Mouse (Mus musculus) spleen, adult 2 months (tissue): Measurements from ENCODE around the gene Pus7l. TPM values are rescaled to one million over a fixed set of nuclear protein-coding genes. Genes with fewer than 3 reads are reported as not detected.

Experiments
- DNase-seq, 2 experiments: peaks; one replicate each; pipeline versions ENCODE4 v3.0.0 to v3.0.0-alpha.2; 2012 to 2021; ENCODE audit warnings: low spot score in 2 of 2, low read depth in 1 of 2
- H3K27ac ChIP-seq: fragments of 200-500 bp; 2 replicates; pipeline ENCODE4 v1.5.1; 2012; ENCODE audit warnings: low read length, inconsistent platforms; ENCODE audit not compliant: insufficient read depth
- H3K27me3 ChIP-seq: fragments of 200-500 bp; 2 replicates; pipeline ENCODE4 v1.6.1; 2012; ENCODE audit warnings: mild to moderate bottlenecking, moderate library complexity, low read length, inconsistent platforms; ENCODE audit not compliant: control insufficient read depth, insufficient read depth
- H3K36me3 ChIP-seq: fragments of 200-500 bp; 2 replicates; pipeline ENCODE4 v1.6.1; 2012; ENCODE audit warnings: mild to moderate bottlenecking, low read length, inconsistent platforms; ENCODE audit not compliant: control insufficient read depth, insufficient read depth
- H3K4me1 ChIP-seq: fragments of 200-500 bp; 2 replicates; pipeline ENCODE4 v1.6.1; 2011; ENCODE audit warnings: inconsistent platforms; ENCODE audit not compliant: control insufficient read depth, insufficient read depth, insufficient read length
- H3K4me3 ChIP-seq: fragments of 200-500 bp; 2 replicates; pipeline ENCODE4 v1.5.1; 2011; ENCODE audit warnings: mild to moderate bottlenecking, inconsistent platforms; ENCODE audit not compliant: insufficient read depth, insufficient read length; ENCODE audit errors: extremely low read depth
- CTCF ChIP-seq: fragments of 200-500 bp; IDR thresholded peaks from 2 replicates; pipeline ENCODE4 v1.5.1; 2011; ENCODE audit warnings: mild to moderate bottlenecking, inconsistent platforms; ENCODE audit not compliant: insufficient read depth, insufficient read length, insufficient replicate concordance; ENCODE audit errors: extremely low read depth
- POLR2A ChIP-seq: fragments of 200-500 bp; IDR thresholded peaks from 2 replicates; pipeline ENCODE4 v1.6.1; 2011; ENCODE audit warnings: low read depth, low read length, inconsistent platforms
- WGBS: fragments of 180-500 bp; shearing (Covaris S2); methylation state at CpG from one replicate; pipeline ENCODE4 v1.1.7; 2018; 5-methylcytosine and 5-hydroxymethylcytosine counted together
- polyA plus RNA-seq: library from polyadenylated mRNA; depleted of rRNA; stranded (reverse); fragments of >200 nt; gene quantifications from 2 replicates; pipeline ENCODE4 v1.2.3, GENCODE M21; 2012

Gene Pus7l
- polyA plus RNA-seq, 1 experiment, result 4.0 TPM

DNA sequence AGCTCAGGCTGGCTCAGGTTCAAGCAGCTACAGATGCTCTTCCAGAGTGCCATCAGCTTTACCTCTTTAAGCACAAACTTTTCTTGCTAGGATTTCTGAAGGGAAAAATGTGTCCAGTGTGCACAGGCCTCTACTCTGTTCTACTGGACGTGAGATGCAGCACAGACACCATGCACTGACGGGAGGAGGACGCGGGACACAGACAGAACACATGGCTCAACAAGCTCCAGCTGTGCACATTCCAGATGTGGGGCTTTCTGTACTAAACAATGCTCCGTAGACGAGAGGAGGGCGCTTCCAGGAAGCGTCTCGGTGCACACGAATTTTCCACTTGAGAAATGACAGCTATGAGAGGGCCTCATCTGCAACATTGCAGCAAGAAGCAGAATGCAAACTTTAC lies 39.8 kb upstream of the Pus7l start:
- peaks cover 53% of the 10 kb centered on the region for H3K36me3 ChIP-seq
- no peak overlapping the region for H3K4me3 ChIP-seq
- H3K4me1 ChIP-seq, result peaks cover 1% of the 10 kb centered on the region; the same call in 1 of the 2 replicates
- no peak for DNase-seq
- no peak overlapping the region for H3K27ac ChIP-seq
- no peak for TF ChIP-seq CTCF
- no peak for TF ChIP-seq POLR2A
- 92% methylated on average over 10 of the region's 10 CpGs for WGBS
- H3K27me3 ChIP-seq, result no peaks in the 10 kb centered on the region

DNA sequence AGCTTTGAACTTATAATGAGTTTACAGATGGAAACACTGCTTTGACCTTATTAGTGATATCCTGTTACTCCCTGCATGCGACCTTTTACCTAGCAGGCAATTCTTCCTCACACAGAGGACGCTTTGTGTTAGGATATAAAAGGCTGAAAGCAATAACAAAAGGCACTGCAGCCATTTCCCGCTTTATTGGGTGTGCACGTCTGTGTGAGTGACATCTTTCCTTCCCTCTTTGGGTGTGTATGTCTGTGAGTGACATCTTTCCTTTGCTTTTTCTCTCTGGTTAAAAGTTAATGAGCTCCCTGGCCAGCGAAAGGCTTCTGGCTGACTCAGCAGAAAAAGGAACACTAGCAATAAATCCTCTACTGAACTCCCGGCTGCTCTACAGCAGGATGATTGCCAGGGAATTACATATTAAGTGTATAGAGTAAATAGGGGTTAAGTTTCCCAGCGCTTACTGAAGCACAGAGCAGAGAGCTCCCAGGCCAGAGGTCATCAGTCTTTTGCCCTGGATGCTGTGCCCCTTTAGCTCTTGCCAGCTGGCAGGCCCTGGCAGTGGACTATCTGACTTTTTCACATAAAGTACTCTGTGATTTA lies 38.8 kb upstream of the Pus7l start:
- H3K4me1 ChIP-seq, result no peaks in the 10 kb centered on the region
- H3K4me3 ChIP-seq, result no peak overlapping the region
- H3K27ac ChIP-seq, result no peak overlapping the region
- H3K27me3 ChIP-seq, result no peaks in the 10 kb centered on the region
- no peak for TF ChIP-seq POLR2A
- no peak for TF ChIP-seq CTCF
- DNase-seq, result no peak
- WGBS, result 91% methylated on average over 7 of the region's 7 CpGs
- H3K36me3 ChIP-seq, result peaks cover 53% of the 10 kb centered on the region

DNA sequence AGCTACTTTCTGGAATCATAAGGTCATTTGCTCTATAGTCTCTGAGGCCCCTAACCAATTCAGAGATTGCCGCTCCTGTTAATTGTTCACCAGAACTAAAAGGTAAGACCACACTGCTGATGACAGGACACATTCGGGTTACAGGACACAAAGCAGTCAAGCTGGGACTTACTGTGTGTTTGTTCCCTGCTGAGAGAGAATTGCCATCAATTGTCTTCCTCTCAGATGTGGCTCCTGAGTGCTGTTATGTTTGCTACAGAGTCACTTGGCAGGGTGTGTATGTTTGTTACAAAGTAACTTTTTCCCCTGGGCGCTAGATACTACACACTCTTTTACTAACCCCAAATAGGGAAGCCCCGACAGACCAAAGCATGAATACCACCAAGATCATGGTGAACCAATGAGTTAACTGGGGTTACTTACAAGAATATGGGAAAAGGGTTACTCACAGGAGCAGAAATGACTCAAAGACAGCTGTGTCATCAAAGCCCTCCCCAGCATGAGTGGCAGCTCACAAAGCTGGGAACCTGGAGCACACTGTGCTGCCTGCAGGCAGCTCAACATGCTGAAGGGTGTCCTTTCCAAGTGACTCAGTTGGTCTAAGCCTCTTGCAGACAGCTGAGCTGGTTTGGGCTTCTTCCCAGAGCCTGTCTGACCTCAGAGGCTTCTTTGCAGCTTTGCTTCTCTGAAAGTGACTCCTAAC lies 31.4 kb upstream of the Pus7l start:
- H3K4me3 ChIP-seq, result no peak overlapping the region
- 82% methylated on average over 4 of the region's 4 CpGs for WGBS
- no peaks in the 10 kb centered on the region for H3K4me1 ChIP-seq
- H3K27me3 ChIP-seq, result no peaks in the 10 kb centered on the region
- no peak for DNase-seq
- TF ChIP-seq POLR2A (no peak), CTCF (no peak)
- no peak overlapping the region for H3K27ac ChIP-seq
- peaks cover 3% of the 10 kb centered on the region for H3K36me3 ChIP-seq

DNA sequence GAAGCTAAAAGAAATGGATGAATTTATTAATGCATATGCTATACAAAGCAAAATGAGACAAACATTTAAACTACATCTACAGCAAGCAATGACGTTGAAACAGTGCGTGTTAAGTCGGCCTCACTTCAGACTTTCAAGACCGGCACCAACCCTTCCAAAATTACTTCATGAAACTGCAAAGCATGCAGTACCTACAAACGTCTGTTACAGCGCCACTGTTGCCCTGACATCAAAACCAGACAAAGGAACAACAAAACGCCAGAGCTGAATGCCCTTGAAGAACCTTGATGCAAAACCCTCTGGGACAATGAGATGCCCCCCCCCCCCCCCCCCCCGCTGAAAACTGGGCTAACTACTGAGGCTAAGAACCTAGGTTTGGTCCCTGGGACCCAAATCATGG lies 29.4 kb upstream of the Pus7l start:
- no peaks in the 10 kb centered on the region; the same call in 1 of the 2 replicates for H3K36me3 ChIP-seq
- no peak overlapping the region for H3K27ac ChIP-seq
- H3K4me3 ChIP-seq, result no peak overlapping the region
- no peak for DNase-seq
- TF ChIP-seq POLR2A (no peak), CTCF (no peak)
- WGBS, result 72% methylated on average over 8 of the region's 8 CpGs
- no peaks in the 10 kb centered on the region for H3K4me1 ChIP-seq
- H3K27me3 ChIP-seq, result no peaks in the 10 kb centered on the region

DNA sequence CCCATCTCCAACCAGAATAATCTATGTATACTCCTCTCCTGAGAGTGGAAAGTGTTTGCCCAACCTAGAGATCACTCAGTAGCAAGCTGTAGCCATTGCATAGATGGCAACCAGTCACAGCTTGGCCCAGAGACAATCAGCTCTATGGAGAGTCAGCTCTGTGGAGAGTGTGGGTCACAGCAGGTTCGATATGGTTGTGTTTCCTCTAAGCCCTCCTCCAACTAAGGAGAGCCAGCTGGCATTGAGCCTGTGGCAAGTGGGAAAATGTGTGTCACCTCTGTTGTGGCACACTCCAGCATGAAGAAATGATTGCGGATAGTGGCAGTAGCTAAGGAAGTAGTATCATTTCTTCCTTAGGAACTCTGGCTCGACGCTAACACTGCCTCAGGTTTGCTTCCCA lies 28.2 kb upstream of the Pus7l start:
- WGBS, result 86% methylated on average over 4 of the region's 4 CpGs
- Histone ChIP-seq H3K36me3 (peaks cover 5% of the 10 kb centered on the region; the same call in 1 of the 2 replicates), H3K4me3 (no peak overlapping the region), H3K27me3 (no peaks in the 10 kb centered on the region), H3K27ac (no peak overlapping the region), H3K4me1 (no peaks in the 10 kb centered on the region)
- DNase-seq, result no peak
- TF ChIP-seq CTCF, result no peak
- no peak for TF ChIP-seq POLR2A

DNA sequence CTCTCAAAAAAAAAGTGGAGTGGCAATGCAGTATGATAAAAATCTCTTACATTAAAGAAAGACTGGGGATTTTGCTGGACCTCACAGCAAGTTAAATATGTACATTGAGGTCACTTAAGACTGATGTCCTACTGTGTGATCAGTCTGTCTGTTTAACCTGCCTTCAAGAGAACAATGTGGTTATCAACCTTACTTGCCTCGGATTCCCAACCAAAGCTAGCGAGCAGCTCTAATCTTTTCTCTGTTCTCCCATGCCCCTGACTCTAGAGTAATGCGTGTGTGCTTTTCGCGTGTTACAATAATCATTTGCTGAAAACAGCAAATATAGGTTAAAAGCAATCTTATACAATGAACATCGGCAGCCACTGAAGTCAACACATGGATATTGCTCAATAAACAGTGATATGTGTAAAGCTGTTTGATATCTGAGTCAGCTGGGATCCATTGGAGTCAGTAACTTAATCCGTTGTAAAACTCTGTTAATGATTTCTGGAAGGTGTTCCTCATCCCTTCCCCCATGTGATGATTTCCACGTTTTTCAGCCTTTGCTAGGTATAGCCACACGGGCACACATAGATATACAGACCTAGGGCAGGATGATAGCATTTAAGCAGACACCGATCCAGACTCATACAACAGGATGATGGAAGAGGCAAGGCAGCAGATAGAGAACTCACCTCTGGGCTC lies 25.3 kb upstream of the Pus7l start:
- Histone ChIP-seq H3K4me1 (no peaks in the 10 kb centered on the region), H3K27me3 (no peaks in the 10 kb centered on the region), H3K4me3 (no peak overlapping the region), H3K36me3 (peaks cover 10% of the 10 kb centered on the region), H3K27ac (no peak overlapping the region)
- no peak for TF ChIP-seq POLR2A
- no peak for TF ChIP-seq CTCF
- DNase-seq, result no peak
- 92% methylated on average over 10 of the region's 10 CpGs for WGBS
